Mouse (Mus musculus) thymus, postnatal 14 days (tissue): ENCODE data around the gene Ttll7.

Source experiments
- DNase-seq: peaks from one replicate; pipeline ENCODE4 v3.0.0; 2021

Ttll7 gene

GRCm38 (mm10) chr3:146999148-146999547 is 147.0 kb downstream of the Ttll7 start:
- DNase-seq: no peak

- no peak for DNase-seq
These were observed 148.8 kb downstream of the Ttll7 start for GRCm38 (mm10) chr3:147000963-147001362.

DNA sequence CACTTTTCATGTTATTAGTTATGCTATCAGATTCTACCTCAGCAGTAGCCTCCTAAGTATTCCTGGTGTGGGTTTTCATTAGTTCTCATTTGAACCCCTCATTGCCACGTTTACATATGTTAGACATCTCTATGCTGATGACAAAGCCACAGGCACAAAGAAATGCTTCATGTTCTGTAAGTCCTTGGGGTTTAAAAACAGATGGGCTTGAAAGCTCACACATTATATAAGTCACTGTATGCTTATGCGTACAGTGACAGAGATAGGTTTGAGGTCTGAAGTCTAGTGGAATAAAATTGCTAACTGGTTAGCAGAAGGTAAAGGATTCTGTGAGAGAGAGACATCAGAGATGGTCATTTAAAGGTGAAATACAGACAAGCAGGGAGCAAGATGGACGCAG is 149.4 kb downstream of the Ttll7 start:
- DNase-seq: no peak

GRCm38 (mm10) chr3:147016506-147016905 is 164.3 kb downstream of the Ttll7 start:
- no peak for DNase-seq

- no peak for DNase-seq
These were observed 167.3 kb downstream of the Ttll7 start for GRCm38 (mm10) chr3:147019506-147019905.

- DNase-seq: no peak
These were observed 174.1 kb downstream of the Ttll7 start for GRCm38 (mm10) chr3:147026248-147026647.

DNA sequence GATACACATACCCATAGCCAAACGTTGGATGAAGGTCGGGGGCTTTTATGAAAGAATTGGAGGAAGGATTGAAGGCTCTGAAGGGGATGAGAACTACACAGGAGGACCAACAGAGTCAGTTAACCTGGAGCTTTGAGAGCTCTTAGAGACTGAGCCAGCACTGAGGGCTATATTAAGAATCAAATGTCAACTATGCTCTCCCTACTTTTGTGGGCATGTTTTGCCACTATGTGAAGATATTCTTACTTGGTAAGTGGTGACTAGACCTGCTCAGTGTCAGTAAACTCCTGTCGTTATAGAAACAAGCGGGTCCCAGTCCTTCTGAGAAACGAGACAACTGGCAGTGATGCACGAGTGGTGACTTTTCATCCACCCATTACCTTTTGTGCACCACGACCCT is 176.2 kb downstream of the Ttll7 start:
- DNase-seq: no peak

- no peak for DNase-seq
These were observed 177.6 kb downstream of the Ttll7 start for GRCm38 (mm10) chr3:147029718-147030117.

DNA sequence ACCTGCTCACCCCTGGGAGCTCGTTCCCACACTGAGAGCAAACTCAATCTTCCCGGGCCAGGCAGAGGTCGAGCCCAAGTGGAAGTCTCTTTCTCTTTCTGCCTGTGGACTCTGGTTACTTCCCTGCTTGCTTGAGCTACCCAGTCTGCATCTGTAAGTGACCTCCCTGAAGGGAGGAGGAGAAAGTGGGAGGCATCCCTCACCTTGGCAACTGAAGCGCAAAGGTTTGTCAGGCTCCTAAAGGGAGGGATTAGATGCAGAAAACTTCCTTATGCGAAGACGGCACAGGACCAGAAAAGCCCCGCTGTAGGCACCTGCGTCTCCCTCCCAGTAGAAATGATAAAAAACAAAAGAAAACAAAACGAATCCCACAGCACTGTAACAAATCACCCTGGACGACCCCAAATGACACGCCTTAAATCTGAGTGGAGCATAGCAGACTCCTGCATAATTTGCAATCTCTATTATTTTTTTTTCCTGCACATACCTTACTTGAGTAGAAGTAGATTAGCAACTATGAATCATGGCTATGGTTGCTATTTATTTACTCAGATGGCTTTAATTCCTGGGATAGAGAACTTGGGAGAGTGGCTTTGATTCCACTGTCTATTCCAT is 178.2 kb downstream of the Ttll7 start:
- no peak for DNase-seq
